9 mouse cellular contexts compared by ENCODE assay signal in genomic region chr5:118214418-118215154, GRCm38 (mm10). TPM values are rescaled to one million over a fixed set of nuclear protein-coding genes. Genes with fewer than 3 reads are reported as not detected.
DNase-seq lines count a peak whose midpoint lies in the region; ATAC-seq and TF ChIP-seq lines count a peak whose summit lies in the region.
"Had no signal": no experiment of that assay in that cellular context is flagged by ENCODE, and none has a peak within 500 bp of the region (broad histone marks: within the 10 kb centered on the region; RNA-seq: fewer than 3 reads in every experiment).

No protein-coding gene starts in this region.

- WGBS in hindbrain, embryonic 11.5 days: 9% methylated on average over 24 of the region's 24 CpGs
- 8% methylated on average over 24 of the region's 24 CpGs for WGBS in lung, postnatal 0 days

- H3K9ac ChIP-seq in hindbrain, embryonic 11.5 days (ENCODE audit: low read depth, low read length): peak overlapping the region; percentile 54; the same call in 1 of the 2 replicates
- H3K9ac ChIP-seq in lung, postnatal 0 days (replicated peaks; ENCODE audit: low read depth): 0 out of 2 replicates have a peak overlapping the region, but pooled peaks have one; percentile 26

- H3K9me3 ChIP-seq in hindbrain, embryonic 11.5 days (ENCODE audit: control insufficient read depth, low read length): no peaks in the 10 kb centered on the region
- H3K9me3 ChIP-seq in lung, postnatal 0 days (ENCODE audit: low read length): no peaks in the 10 kb centered on the region

- no peaks in the 10 kb centered on the region for H3K36me3 ChIP-seq in hindbrain, embryonic 11.5 days (ENCODE audit: control insufficient read depth, insufficient read depth, low read length)
- no peaks in the 10 kb centered on the region for H3K36me3 ChIP-seq in lung, postnatal 0 days (ENCODE audit: insufficient read depth, low read length)

- no peak for TF ChIP-seq EP300 in lung, postnatal 0 days (IDR thresholded peaks at IDR 0.05)

- H3K27ac ChIP-seq in hindbrain, embryonic 11.5 days (ENCODE audit: low read depth, low read length): 0 out of 2 replicates have a peak overlapping the region, but pooled peaks have one; percentile 0
- no peak overlapping the region for H3K27ac ChIP-seq in lung, postnatal 0 days (ENCODE audit: low read length)

- H3K4me3 ChIP-seq in hindbrain, embryonic 11.5 days (ENCODE audit: low read depth, low read length): peak overlapping the region; percentile 14
- H3K4me3 ChIP-seq in lung, postnatal 0 days (ENCODE audit: low read depth, low read length): peak overlapping the region; percentile 23; the same call in 1 of the 2 replicates
- H3K4me3 ChIP-seq: erythroblast, embryonic 14.5 days had no signal

- no peaks in the 10 kb centered on the region for H3K27me3 ChIP-seq in hindbrain, embryonic 11.5 days (ENCODE audit: control insufficient read depth, insufficient read depth, low read length)
- H3K27me3 ChIP-seq in lung, postnatal 0 days (replicated peaks; ENCODE audit: insufficient read depth, low read length): no peaks in the 10 kb centered on the region

- H3K4me2 ChIP-seq in hindbrain, embryonic 11.5 days (replicated peaks; ENCODE audit: low read depth, low read length): peak overlapping the region; percentile 45
- H3K4me2 ChIP-seq in lung, postnatal 0 days (replicated peaks; ENCODE audit: low read depth, low read length): peak overlapping the region; percentile 58

- peaks cover 6% of the 10 kb centered on the region for H3K4me1 ChIP-seq in hindbrain, embryonic 11.5 days (replicated peaks; ENCODE audit: control insufficient read depth, insufficient read depth, low read length)
- H3K4me1 ChIP-seq in lung, postnatal 0 days (ENCODE audit: insufficient read depth, low read depth, low read length): 0 out of 2 replicates have a peak, but pooled peaks cover 3% of the 10 kb centered on the region

- peak; percentile 75 for ATAC-seq in hindbrain, embryonic 11.5 days (ENCODE audit: low FRiP score)
- peak; percentile 96 for ATAC-seq in lung, postnatal 0 days

- no peak for TF ChIP-seq CTCF in lung, postnatal 0 days (IDR thresholded peaks at IDR 0.05)

- DNase-seq in T-cell, adult 2 months (ENCODE audit: low spot score): peak; percentile 5
- DNase-seq in cerebellum, postnatal 10 days: peak; percentile 95 to 96
- DNase-seq in frontal cortex, adult 2 months (ENCODE audit: extremely low spot score in 1 of 2, low spot score in 1 of 2): peak; percentile 84 to 92
- peak; percentile 77 for DNase-seq in hindbrain, embryonic 11.5 days (ENCODE audit: low spot score)
- DNase-seq in layer of hippocampus, postnatal 10 days (ENCODE audit: low spot score in 2 of 2): peak; percentile 75 to 84
- DNase-seq in lung, postnatal 0 days (ENCODE audit: low spot score): peak; percentile 90
- DNase-seq in right cerebral cortex, postnatal 10 days (ENCODE audit: low spot score in 2 of 2): peak; percentile 94 to 96
- no peak for DNase-seq in spleen, postnatal 4 days (ENCODE audit: low spot score in 2 of 2)

RNA-seq across cellular contexts. Expression of gene Rnft2, which starts 30.3 kb away (rescaled TPM):
- polyA plus RNA-seq in frontal cortex, adult 2 months (2012; rRNA removed): 58.6 and 59.2 TPM in 2 replicates
- polyA plus RNA-seq in hindbrain, embryonic 11.5 days (2014; fragmentation: Nextera tagmentation; extraction: Ambion mirVana): 6.5 and 8.2 TPM in 2 replicates
- 10 to 100 TPM; 85.9 to 91.1 TPM for total RNA-seq in layer of hippocampus, postnatal 10 days (2021)
- 0.14 and 0.23 TPM in 2 replicates for polyA plus RNA-seq in lung, postnatal 0 days (2015; fragmentation: Nextera tagmentation; extraction: Ambion mirVana)
- polyA plus RNA-seq: erythroblast, embryonic 14.5 days had no signal

RNA-seq across cellular contexts. Expression of gene 2410131K14Rik, which starts 30.4 kb away (rescaled TPM):
- polyA plus RNA-seq in frontal cortex, adult 2 months (2012; rRNA removed): 14.4 and 14.9 TPM in 2 replicates
- 11.3 and 11.5 TPM in 2 replicates for polyA plus RNA-seq in hindbrain, embryonic 11.5 days (2014; fragmentation: Nextera tagmentation; extraction: Ambion mirVana)
- 10 to 100 TPM; 18.4 to 19.5 TPM for total RNA-seq in layer of hippocampus, postnatal 10 days (2021)
- 4.5 and 4.9 TPM in 2 replicates for polyA plus RNA-seq in lung, postnatal 0 days (2015; fragmentation: Nextera tagmentation; extraction: Ambion mirVana)
- polyA plus RNA-seq: erythroblast, embryonic 14.5 days had no signal

RNA-seq across cellular contexts. Expression of gene Hrk, which starts 50.1 kb away (rescaled TPM):
- 17.0 and 22.1 TPM in 2 replicates for polyA plus RNA-seq in frontal cortex, adult 2 months (2012; rRNA removed)
- 0.68 and 0.90 TPM in 2 replicates for polyA plus RNA-seq in hindbrain, embryonic 11.5 days (2014; fragmentation: Nextera tagmentation; extraction: Ambion mirVana)
- total RNA-seq in layer of hippocampus, postnatal 10 days (2021): 10 to 100 TPM; 45.3 to 48.5 TPM
- 0.33 and 0.40 TPM in 2 replicates for polyA plus RNA-seq in lung, postnatal 0 days (2015; fragmentation: Nextera tagmentation; extraction: Ambion mirVana)
- polyA plus RNA-seq: erythroblast, embryonic 14.5 days had no signal

RNA-seq across cellular contexts. Expression of gene Fbxw8, which starts 59.3 kb away (rescaled TPM):
- 29.2 and 30.2 TPM in 2 replicates for polyA plus RNA-seq in frontal cortex, adult 2 months (2012; rRNA removed)
- 20.5 and 21.4 TPM in 2 replicates for polyA plus RNA-seq in hindbrain, embryonic 11.5 days (2014; fragmentation: Nextera tagmentation; extraction: Ambion mirVana)
- 10 to 100 TPM; 39.8 to 42.4 TPM for total RNA-seq in layer of hippocampus, postnatal 10 days (2021)
- polyA plus RNA-seq in lung, postnatal 0 days (2015; fragmentation: Nextera tagmentation; extraction: Ambion mirVana): 27.9 and 31.0 TPM in 2 replicates

Comparison
In these comparisons a context has a peak if more than half of its experiments do, and no peak if none do; other contexts are left out.
1. DNase-seq: peak in T-cell, adult 2 months (single experiment), cerebellum, postnatal 10 days (2 of 2), frontal cortex, adult 2 months (2 of 2), hindbrain, embryonic 11.5 days (single experiment), layer of hippocampus, postnatal 10 days (2 of 2), lung, postnatal 0 days (single experiment) and right cerebral cortex, postnatal 10 days (2 of 2); none in spleen, postnatal 4 days (0 of 2).